Comparison of ENCODE assay signal across 13 mouse cellular contexts in the genomic region with DNA sequence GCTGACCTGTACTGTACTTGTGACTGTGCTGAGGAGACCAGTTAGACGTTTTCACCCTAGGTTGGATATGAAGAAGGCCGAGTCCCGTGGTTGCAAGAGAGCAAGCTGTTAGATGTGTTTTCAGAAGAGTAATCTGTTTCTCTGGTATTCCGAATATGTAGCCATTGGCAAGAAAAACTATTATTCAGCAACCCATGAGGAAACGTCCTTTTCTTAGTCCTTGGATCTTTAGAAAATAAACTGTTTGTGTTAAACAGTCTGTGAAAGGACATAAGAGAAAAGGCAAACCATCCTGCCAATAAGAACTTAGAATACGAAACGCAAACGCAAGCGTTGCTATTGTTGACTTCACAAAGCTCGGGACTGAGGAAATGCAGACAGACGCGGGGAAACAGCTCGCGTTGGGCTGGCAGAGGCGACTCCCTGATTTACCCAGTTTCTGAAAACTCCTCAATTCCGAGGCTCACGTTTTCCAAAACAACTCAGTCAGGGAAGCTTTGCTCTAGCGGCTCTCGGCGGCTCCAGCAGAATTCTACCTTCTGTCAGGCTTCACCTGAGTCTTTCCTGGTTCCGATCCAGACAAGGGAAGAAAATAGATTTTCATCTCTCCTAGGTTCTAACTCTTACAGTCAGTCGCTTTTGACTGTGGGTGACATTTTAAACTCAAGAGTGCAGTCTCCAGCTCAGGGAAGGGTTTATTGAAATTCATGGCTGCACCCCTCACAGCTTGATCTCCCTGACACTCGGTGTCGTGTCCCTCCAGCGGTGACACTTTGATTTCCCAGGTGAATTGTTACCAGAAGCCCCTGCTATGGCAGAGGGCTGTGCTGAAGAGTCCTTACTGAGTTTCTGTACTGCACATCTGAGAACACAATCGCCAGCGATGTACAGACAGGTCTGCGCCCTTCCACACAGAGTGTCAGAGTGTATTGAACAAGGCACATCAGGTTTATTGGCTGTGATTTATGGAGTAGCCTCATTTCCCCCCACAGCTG.
A peak's percentile ranks its signal among the peaks of the same experiment; 100 is the strongest.
DNase-seq lines count a peak whose midpoint lies in the region; ATAC-seq lines count a peak whose summit lies in the region.
"Had no signal": no experiment of that assay in that cellular context is flagged by ENCODE, and none has a peak within 500 bp of the region (broad histone marks: within the 10 kb centered on the region; RNA-seq: fewer than 3 reads in every experiment).

No protein-coding gene starts in this region.

- no peak overlapping the region for H3K4me3 ChIP-seq in lung, embryonic 16.5 days (ENCODE audit: low read length)
- no peak overlapping the region for H3K4me3 ChIP-seq in forebrain, embryonic 14.5 days (ENCODE audit: low read depth, low read length)
- H3K4me3 ChIP-seq in neural tube, embryonic 13.5 days = no peak overlapping the region
- H3K4me3 ChIP-seq in heart, embryonic 11.5 days (ENCODE audit: low read depth, low read length) = no peak overlapping the region
- H3K4me3 ChIP-seq: liver, embryonic 12.5 days had no signal

- H3K27me3 ChIP-seq in lung, embryonic 16.5 days (ENCODE audit: control insufficient read depth, insufficient read depth, low read depth, low read length) = no peaks in the 10 kb centered on the region
- no peaks in the 10 kb centered on the region for H3K27me3 ChIP-seq in forebrain, embryonic 14.5 days (replicated peaks; ENCODE audit: control insufficient read depth, insufficient read depth, low read length)
- no peaks in the 10 kb centered on the region for H3K27me3 ChIP-seq in neural tube, embryonic 13.5 days
- no peaks in the 10 kb centered on the region for H3K27me3 ChIP-seq in heart, embryonic 11.5 days (ENCODE audit: control insufficient read depth, insufficient read depth, low read length)

- peak overlapping the region; percentile 25 for H3K4me2 ChIP-seq in lung, embryonic 16.5 days (ENCODE audit: low read depth, low read length)
- H3K4me2 ChIP-seq in forebrain, embryonic 14.5 days (ENCODE audit: low read length) = no peak overlapping the region
- no peak overlapping the region for H3K4me2 ChIP-seq in neural tube, embryonic 13.5 days
- H3K4me2 ChIP-seq in heart, embryonic 11.5 days = no peak overlapping the region
- H3K4me2 ChIP-seq: liver, embryonic 12.5 days had no signal

- peak; percentile 79 for DNase-seq in heart, adult 11 months
- DNase-seq in heart, postnatal 10 days = no peak
- DNase-seq in lung, postnatal 4 days = no peak
- DNase-seq in forebrain, embryonic 14.5 days (ENCODE audit: low spot score) = no peak
- DNase-seq: layer of hippocampus, adult 9-11 months; thymus, adult 18-20 months had no signal

- H3K27ac ChIP-seq in lung, embryonic 16.5 days (ENCODE audit: low read length) = peak overlapping the region; percentile 90
- H3K27ac ChIP-seq in forebrain, embryonic 14.5 days (ENCODE audit: low read depth, low read length) = peak overlapping the region; percentile 33; the same call in 1 of the 2 replicates
- peak overlapping the region; percentile 46; the same call in 1 of the 2 replicates for H3K27ac ChIP-seq in neural tube, embryonic 13.5 days (replicated peaks)
- no peak overlapping the region for H3K27ac ChIP-seq in heart, embryonic 11.5 days (ENCODE audit: low read depth, low read length)
- H3K27ac ChIP-seq: liver, embryonic 12.5 days had no signal

- peaks cover 22% of the 10 kb centered on the region for H3K4me1 ChIP-seq in lung, embryonic 16.5 days (replicated peaks; ENCODE audit: control insufficient read depth, insufficient read depth, low read length)
- peaks cover 5% of the 10 kb centered on the region; the same call in 1 of the 2 replicates for H3K4me1 ChIP-seq in forebrain, embryonic 14.5 days (ENCODE audit: control insufficient read depth, insufficient read depth, low read length)
- H3K4me1 ChIP-seq in neural tube, embryonic 13.5 days (replicated peaks) = peaks cover 10% of the 10 kb centered on the region; the same call in 1 of the 2 replicates
- no peaks in the 10 kb centered on the region; the same call in 1 of the 2 replicates for H3K4me1 ChIP-seq in heart, embryonic 11.5 days (ENCODE audit: control insufficient read depth, insufficient read depth, low read length)
- H3K4me1 ChIP-seq: liver, embryonic 12.5 days had no signal

- intact Hi-C loops in heart, postnatal 10 days (cut with DNase I) = loop anchor here (5.0 to 10.0 kb wide), 3 partner anchors 75 to 605 kb away; a partner anchor contains a TSS

- H3K9me3 ChIP-seq in lung, embryonic 16.5 days (ENCODE audit: control insufficient read depth, low read length) = no peaks in the 10 kb centered on the region
- H3K9me3 ChIP-seq in forebrain, embryonic 14.5 days (replicated peaks; ENCODE audit: control insufficient read depth, low read length) = no peaks in the 10 kb centered on the region
- no peaks in the 10 kb centered on the region for H3K9me3 ChIP-seq in neural tube, embryonic 13.5 days
- no peaks in the 10 kb centered on the region for H3K9me3 ChIP-seq in heart, embryonic 11.5 days (replicated peaks; ENCODE audit: control insufficient read depth, low read length)
- H3K9me3 ChIP-seq: liver, embryonic 12.5 days had no signal

- H3K9ac ChIP-seq in lung, embryonic 16.5 days (ENCODE audit: low read length) = no peak overlapping the region
- peak overlapping the region; percentile 5; the same call in 1 of the 2 replicates for H3K9ac ChIP-seq in forebrain, embryonic 14.5 days (ENCODE audit: low read length)
- H3K9ac ChIP-seq in neural tube, embryonic 13.5 days = no peak overlapping the region
- H3K9ac ChIP-seq in heart, embryonic 11.5 days (ENCODE audit: low read depth, low read length) = no peak overlapping the region
- H3K9ac ChIP-seq: liver, embryonic 12.5 days had no signal

- peak; percentile 50 for ATAC-seq in lung, embryonic 16.5 days (ENCODE audit: low read depth)
- ATAC-seq in forebrain, embryonic 14.5 days = no peak
- ATAC-seq in neural tube, embryonic 13.5 days (ENCODE audit: low read depth) = no peak
- no peak for ATAC-seq in megakaryocyte-erythroid progenitor cell, adult 5-6 weeks (replicated peaks; ENCODE audit: low FRiP score, low TSS enrichment, poor library complexity, severe bottlenecking)
- no peak for ATAC-seq in heart, embryonic 11.5 days (replicated peaks; ENCODE audit: insufficient number of reproducible peaks, low FRiP score, low TSS enrichment)
- ATAC-seq: CD4-positive, CD25-positive, alpha-beta regulatory T cell, adult 4 months; inflammation-experienced regulatory T-cells, adult 6 months; liver, embryonic 12.5 days had no signal

- WGBS in lung, embryonic 16.5 days = 36% methylated on average over 28 of the region's 28 CpGs
- 41% methylated on average over 28 of the region's 28 CpGs for WGBS in forebrain, embryonic 14.5 days
- 43% methylated on average over 28 of the region's 28 CpGs for WGBS in neural tube, embryonic 13.5 days
- 48% methylated on average over 28 of the region's 28 CpGs for WGBS in heart, embryonic 11.5 days (ENCODE audit: insufficient replicate concordance)

- peaks cover 3% of the 10 kb centered on the region; the same call in 1 of the 2 replicates for H3K36me3 ChIP-seq in lung, embryonic 16.5 days (ENCODE audit: control insufficient read depth, insufficient read depth, low read length)
- peaks cover 23% of the 10 kb centered on the region for H3K36me3 ChIP-seq in forebrain, embryonic 14.5 days (ENCODE audit: control insufficient read depth, insufficient read depth, low read length)
- H3K36me3 ChIP-seq in neural tube, embryonic 13.5 days = peaks cover 4% of the 10 kb centered on the region; the same call in 1 of the 2 replicates
- H3K36me3 ChIP-seq in heart, embryonic 11.5 days (ENCODE audit: control insufficient read depth, insufficient read depth, low read length) = peaks cover 3% of the 10 kb centered on the region; the same call in 1 of the 2 replicates
- H3K36me3 ChIP-seq: liver, embryonic 12.5 days had no signal
